Mouse (Mus musculus) kidney, embryonic 16.5 days (tissue): ENCODE results near the gene Myadml2. TPM values are rescaled to one million over a fixed set of nuclear protein-coding genes. Genes with fewer than 3 reads are reported as not detected.

Experiments used
- ATAC-seq: fragments of 200-750 bp; cut with Nextera tagmentation; 2 replicates; pipeline ENCODE4 v1.8.0; 2017; ENCODE audit warnings: moderate TSS enrichment; ENCODE audit not compliant: low FRiP score, low TSS enrichment
- H3K27ac ChIP-seq: fragments of 300-500 bp; sonication (generic); 2 replicates; pipeline ENCODE4 v1.5.1; 2014; ENCODE audit warnings: low read length
- H3K27me3 ChIP-seq: fragments of 300-500 bp; sonication (generic); 2 replicates; pipeline ENCODE4 v1.6.1; 2014; ENCODE audit warnings: low read length, control low read depth, mixed read lengths; ENCODE audit not compliant: insufficient read depth
- H3K36me3 ChIP-seq: fragments of 300-500 bp; sonication (generic); 2 replicates; pipeline ENCODE4 v1.6.1; 2014; ENCODE audit warnings: low read length, control low read depth, mixed read lengths; ENCODE audit not compliant: insufficient read depth
- H3K4me1 ChIP-seq: fragments of 300-500 bp; sonication (generic); 2 replicates; pipeline ENCODE4 v1.6.1; 2014; ENCODE audit warnings: low read length, control low read depth, mixed read lengths; ENCODE audit not compliant: insufficient read depth
- H3K4me2 ChIP-seq: fragments of 300-500 bp; sonication (generic); replicated peaks from 2 replicates; pipeline ENCODE4 v1.6.1; 2014; ENCODE audit warnings: low read depth, low read length
- H3K4me3 ChIP-seq: fragments of 300-500 bp; sonication (generic); 2 replicates; pipeline ENCODE4 v1.5.1; 2014; ENCODE audit warnings: mild to moderate bottlenecking, low read length
- H3K9ac ChIP-seq: fragments of 300-500 bp; sonication (generic); replicated peaks from 2 replicates; pipeline ENCODE4 v1.6.1; 2014; ENCODE audit warnings: low read length
- H3K9me3 ChIP-seq: fragments of 300-500 bp; sonication (generic); 2 replicates; pipeline ENCODE4 v1.6.1; 2016; ENCODE audit warnings: low read length, control low read depth
- WGBS: fragments of 180-500 bp; shearing (Covaris S2); extraction: QIAGEN DNeasy Blood & Tissue Kit; methylation state at CpG from one replicate; pipeline ENCODE4 v1.1.7; 2014; 5-methylcytosine and 5-hydroxymethylcytosine counted together
- polyA plus RNA-seq: library from polyadenylated mRNA; unstranded; fragments of >200 nt; fragmentation: Nextera tagmentation; extraction: Ambion mirVana; gene quantifications from 2 replicates; pipeline ENCODE4 v1.2.1, GENCODE M21; 2015

The Myadml2 gene
- polyA plus RNA-seq, 1 experiment from 2014 or later: 0.51 TPM

DNA sequence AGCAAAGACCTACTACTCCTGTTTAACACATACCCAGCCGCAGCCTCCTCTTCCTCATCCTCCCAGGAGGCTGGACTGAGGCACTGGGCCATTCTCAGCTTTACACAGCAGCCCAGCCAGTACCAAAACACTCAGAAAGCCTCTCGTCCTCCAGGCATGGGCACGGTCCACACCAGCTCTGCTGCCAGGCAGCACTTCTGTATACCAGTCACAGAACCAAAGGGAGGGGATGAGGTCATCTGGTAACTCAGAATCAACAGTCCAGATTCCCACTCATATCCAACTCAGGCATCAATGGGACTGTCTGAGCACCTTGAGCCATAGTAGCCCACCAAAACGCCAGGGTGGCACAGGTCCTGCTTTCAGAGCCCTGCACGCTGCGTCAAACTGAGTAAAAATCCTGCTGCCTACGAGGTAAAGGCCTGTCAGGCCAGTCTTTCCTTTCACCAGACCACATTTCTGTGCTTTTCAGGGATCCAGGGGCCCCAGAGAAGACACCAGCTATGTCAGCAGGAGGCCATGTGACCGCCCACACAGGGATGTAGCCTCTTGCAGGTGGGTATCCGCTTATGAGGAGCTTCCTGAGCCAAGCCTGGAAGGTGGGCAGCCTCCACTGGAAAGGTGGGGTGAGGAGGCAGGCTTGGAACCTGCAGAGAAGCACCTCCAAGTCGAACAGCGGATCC lies 21.0 kb downstream of the Myadml2 start:
- peaks cover 43% of the 10 kb centered on the region for H3K4me1 ChIP-seq
- ATAC-seq: no peak
- H3K4me3 ChIP-seq: no peak overlapping the region
- no peak overlapping the region for H3K4me2 ChIP-seq
- H3K36me3 ChIP-seq: peaks cover 23% of the 10 kb centered on the region
- H3K9me3 ChIP-seq: no peaks in the 10 kb centered on the region
- no peak overlapping the region for H3K9ac ChIP-seq
- WGBS: 91% methylated on average over 11 of the region's 11 CpGs
- H3K27ac ChIP-seq: no peak overlapping the region
- no peaks in the 10 kb centered on the region for H3K27me3 ChIP-seq

DNA sequence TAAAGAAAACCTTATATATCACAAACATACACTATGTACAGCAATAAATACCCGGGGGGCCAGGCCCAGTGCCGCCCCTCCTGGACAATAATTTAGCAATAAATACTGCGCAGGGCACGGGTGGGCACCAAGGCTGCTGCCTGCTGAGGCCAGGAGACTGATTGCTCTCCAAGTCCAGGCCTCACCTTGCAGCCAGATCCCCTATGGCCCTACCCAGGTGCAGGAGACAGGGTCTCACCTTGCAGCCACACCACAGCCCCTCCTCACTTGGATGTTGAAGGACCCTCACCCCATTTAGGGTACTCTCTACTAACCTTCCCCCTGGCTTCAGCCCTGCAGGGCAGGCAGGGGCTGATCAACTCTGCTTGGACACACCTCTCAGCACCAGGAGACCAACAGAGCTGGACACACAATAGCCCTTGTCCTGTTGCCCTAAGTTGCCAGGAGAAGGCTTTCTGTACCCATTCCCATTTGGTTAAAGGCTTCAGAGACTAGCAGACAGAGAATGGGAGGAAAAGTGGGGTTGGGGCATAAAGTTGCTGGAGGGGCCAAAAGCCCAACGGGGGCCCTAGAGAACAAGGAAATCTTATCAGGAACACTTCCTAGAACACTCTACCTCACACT lies 22.7 kb downstream of the Myadml2 start, which contains the start of gene Sirt7:
Sirt7 (minus strand) TSS at position 89 of the 624 bp plus-strand sequence.
- no peaks in the 10 kb centered on the region for H3K9me3 ChIP-seq
- H3K4me3 ChIP-seq: peak within 1 kb of the TSS; percentile 95
- peaks cover 38% of the 10 kb centered on the region for H3K36me3 ChIP-seq
- 22% methylated on average over 5 of the region's 5 CpGs for WGBS
- peak within 1 kb of the TSS; percentile 74 for H3K27ac ChIP-seq
- H3K4me1 ChIP-seq: peaks cover 26% of the 10 kb centered on the region
- no peaks in the 10 kb centered on the region for H3K27me3 ChIP-seq
- peak within 1 kb of the TSS; percentile 96 for H3K4me2 ChIP-seq
- ATAC-seq: peak; percentile 29
- peak within 1 kb of the TSS; percentile 77 for H3K9ac ChIP-seq

DNA sequence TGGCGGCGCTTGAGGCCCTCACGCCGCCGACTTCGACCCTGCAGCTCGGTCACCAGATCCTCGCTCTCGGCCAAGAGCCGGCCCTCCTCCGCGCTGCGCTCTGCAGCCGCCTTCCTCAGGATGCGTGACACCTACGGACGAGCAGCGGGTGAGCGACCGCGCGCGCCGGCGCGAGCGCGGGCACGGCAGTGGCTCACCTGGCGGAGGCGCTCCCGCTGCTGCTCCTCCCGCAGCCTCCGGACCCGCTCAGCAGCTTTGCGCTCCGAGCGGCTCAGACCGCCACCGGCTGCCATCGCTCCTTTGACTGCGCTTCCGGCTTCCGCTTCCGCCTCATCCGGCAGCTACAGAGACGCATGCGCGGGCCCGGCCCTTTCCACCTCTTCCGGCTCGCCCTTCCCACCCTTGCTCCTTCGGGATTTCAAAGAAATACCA lies 23.3 kb downstream of the Myadml2 start:
- Histone ChIP-seq H3K4me3 (peak overlapping the region; percentile 95), H3K4me2 (peak overlapping the region; percentile 96), H3K9ac (peak overlapping the region; percentile 77), H3K9me3 (no peaks in the 10 kb centered on the region), H3K36me3 (peaks cover 43% of the 10 kb centered on the region), H3K27me3 (no peaks in the 10 kb centered on the region), H3K27ac (peak overlapping the region; percentile 74), H3K4me1 (peaks cover 21% of the 10 kb centered on the region)
- peak; percentile 82 for ATAC-seq
- 0% methylated on average over 52 of the region's 53 CpGs for WGBS

DNA sequence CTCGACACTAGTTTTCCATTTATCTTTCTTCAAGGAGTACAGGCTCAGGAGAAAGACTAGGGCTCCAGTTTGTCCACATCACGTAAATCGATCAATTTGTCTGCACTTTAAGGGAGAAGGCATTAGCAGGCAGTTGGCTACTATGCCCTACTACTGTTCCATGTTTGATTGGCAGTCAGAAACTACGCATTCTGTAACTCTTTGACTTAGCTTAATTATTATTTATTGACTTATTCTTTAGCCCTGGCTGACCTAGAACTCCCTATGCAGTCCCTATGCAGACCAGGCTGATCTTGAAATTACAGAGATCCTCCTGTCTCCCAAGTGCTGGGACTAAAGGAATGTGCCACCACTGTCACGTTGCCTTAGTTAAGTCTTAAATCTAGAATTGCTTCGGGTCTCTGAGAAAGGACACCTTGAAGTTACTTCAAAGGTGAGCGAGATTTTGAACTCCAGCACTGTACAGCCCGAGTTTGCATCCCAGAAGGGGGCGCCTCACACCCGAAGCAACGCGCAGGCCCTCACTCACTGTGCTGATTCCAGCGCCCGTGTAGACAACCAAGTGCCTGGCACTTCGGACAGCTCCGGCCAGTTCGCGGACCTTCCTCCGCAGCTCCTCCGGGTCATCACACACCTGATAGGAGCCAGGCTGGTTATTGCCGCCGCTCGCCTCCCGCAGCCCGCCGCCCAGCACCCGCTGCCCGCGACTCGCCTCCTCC lies 23.8 kb downstream of the Myadml2 start:
- Histone ChIP-seq H3K4me3 (peak overlapping the region; percentile 95), H3K36me3 (peaks cover 41% of the 10 kb centered on the region), H3K27ac (peak overlapping the region; percentile 74), H3K4me1 (peaks cover 15% of the 10 kb centered on the region), H3K9ac (peak overlapping the region; percentile 77), H3K27me3 (no peaks in the 10 kb centered on the region), H3K9me3 (no peaks in the 10 kb centered on the region), H3K4me2 (peak overlapping the region; percentile 96)
- WGBS: 12% methylated on average over 30 of the region's 30 CpGs
- ATAC-seq: peak; percentile 82

DNA sequence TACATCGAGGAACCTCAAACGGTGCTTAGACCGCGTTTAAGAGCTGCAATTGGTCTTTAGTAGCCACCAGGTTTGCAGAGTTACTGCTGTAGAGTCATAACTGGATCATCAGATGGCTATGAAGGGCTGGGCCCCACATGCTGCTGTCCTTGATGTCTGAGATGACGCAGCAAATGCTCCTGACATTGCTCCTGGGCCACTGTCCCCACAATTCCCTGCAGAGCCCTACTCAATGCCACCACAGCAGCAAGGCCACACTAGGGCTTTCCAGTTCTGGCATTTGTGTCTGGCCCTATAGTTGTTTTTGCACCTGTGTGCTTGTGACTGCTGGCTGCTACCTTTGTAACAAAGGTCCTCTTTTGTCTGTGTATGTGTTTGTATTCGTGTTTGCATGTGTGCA lies 25.2 kb downstream of the Myadml2 start:
- Histone ChIP-seq H3K36me3 (peaks cover 45% of the 10 kb centered on the region), H3K4me2 (no peak overlapping the region), H3K9ac (no peak overlapping the region), H3K27me3 (no peaks in the 10 kb centered on the region), H3K27ac (no peak overlapping the region), H3K9me3 (no peaks in the 10 kb centered on the region), H3K4me3 (no peak overlapping the region), H3K4me1 (peaks cover 13% of the 10 kb centered on the region)
- ATAC-seq: no peak
- WGBS: 86% methylated on average over 6 of the region's 6 CpGs

DNA sequence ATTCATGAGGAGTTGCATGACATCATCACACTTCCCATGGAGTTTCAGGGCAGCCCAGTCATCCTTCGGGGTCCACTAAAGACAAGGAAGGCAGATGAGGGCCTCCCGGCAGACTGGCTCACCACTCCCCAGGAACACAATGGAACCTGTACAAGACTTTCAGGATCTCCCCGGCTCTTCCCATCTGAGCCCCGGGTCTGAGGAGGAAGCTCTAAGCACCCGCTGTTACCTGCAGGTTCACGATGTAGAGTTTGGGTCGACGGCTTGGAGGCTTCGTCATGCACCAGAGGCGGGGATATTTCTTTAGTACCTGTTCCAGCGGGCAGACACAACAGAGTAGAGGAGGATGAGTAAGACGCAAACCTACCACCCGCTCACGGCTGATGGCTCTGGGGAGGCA lies 27.8 kb downstream of the Myadml2 start:
- ATAC-seq: no peak
- Histone ChIP-seq H3K27me3 (no peaks in the 10 kb centered on the region), H3K4me2 (no peak overlapping the region), H3K9me3 (no peaks in the 10 kb centered on the region), H3K4me3 (no peak overlapping the region), H3K9ac (no peak overlapping the region), H3K36me3 (peaks cover 40% of the 10 kb centered on the region), H3K4me1 (peaks cover 22% of the 10 kb centered on the region), H3K27ac (no peak overlapping the region)
- WGBS: 95% methylated on average over 14 of the region's 14 CpGs

DNA sequence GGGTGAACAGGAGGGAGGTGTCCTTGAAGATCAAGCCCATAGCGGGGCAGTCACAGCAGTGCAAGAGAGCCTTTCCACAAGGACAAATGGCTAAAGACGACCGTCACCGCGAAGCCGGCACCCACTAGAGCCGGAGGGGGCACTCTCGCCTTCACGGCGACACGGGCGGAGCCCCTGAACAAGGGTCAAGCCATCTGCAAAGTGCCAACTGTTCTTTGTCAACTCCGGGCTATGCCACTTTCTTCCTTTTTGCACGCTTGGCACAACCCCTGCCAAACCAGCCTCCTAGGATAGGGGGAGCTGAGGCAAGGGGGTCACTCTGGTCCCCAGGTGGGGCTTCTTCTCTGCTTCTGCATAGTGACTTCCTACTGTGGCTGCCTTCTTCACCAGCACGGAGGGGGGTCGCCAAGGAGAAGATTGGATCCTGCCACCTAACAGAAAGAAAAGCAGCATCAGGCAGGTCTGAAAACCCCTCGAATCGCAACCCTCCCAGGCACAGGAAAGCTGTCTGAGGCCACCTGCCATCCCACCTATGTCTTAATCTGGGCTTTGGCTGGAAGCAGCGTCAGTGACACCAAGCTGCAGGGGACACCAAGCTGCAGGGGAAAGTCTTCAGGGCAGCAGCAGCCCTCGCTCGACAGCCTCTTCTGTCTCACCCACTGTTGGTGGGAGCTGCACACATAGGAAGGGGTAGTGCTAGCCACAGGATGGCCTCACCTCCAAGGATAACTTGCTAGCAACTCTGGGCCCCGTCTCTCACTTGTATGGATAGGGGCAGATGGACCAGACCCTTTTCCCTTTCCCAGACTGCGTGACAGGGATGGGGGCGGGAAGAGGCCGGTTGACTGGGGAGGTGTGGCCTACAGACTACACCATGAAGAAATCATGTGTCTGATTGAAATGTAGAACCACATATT lies 29.1 kb downstream of the Myadml2 start:
- WGBS: 91% methylated on average over 25 of the region's 25 CpGs
- no peak overlapping the region for H3K4me2 ChIP-seq
- no peak overlapping the region for H3K9ac ChIP-seq
- H3K4me3 ChIP-seq: no peak overlapping the region
- H3K36me3 ChIP-seq: peaks cover 43% of the 10 kb centered on the region
- H3K9me3 ChIP-seq: no peaks in the 10 kb centered on the region
- no peak for ATAC-seq
- H3K4me1 ChIP-seq: peaks cover 13% of the 10 kb centered on the region
- no peaks in the 10 kb centered on the region for H3K27me3 ChIP-seq
- no peak overlapping the region for H3K27ac ChIP-seq

DNA sequence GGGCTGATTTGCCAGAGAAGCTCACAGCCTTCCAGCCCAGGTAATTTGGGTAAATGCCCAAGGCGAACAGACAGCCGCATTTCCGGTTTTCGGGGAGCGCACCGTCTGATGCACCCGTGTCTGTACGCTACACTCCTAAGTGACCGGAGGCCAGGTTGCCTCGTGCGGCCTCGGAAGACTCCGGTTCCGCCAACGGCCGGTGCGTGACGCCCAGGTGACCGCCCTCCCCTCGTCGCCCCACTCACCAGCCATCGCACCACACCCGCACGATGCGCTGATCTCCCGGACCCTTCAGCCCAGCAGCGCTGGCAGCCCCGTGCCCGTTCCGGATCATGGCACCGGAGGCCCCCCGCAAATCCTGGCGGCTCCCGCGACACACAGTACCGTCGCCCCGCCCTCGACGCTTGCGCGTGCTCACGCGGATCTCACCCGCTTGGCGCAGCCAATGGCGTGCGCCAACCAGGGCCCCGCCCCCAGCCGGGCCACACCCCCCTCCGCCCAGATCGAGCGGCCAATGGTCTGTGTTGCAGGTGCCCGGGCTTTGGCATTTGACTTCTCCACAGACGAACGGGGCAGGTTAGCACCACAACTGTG lies 30.3 kb downstream of the Myadml2 start, which contains the start of gene Pcyt2:
Pcyt2 (minus strand) TSS at position 418 of the 594 bp plus-strand sequence.
- no peaks in the 10 kb centered on the region for H3K27me3 ChIP-seq
- peaks cover 11% of the 10 kb centered on the region for H3K4me1 ChIP-seq
- no peaks in the 10 kb centered on the region for H3K9me3 ChIP-seq
- H3K4me3 ChIP-seq: peak within 1 kb of the TSS; percentile 67
- peak within 1 kb of the TSS; percentile 81 for H3K4me2 ChIP-seq
- peaks cover 49% of the 10 kb centered on the region for H3K36me3 ChIP-seq
- peak within 1 kb of the TSS; percentile 69 for H3K27ac ChIP-seq
- peak within 1 kb of the TSS; percentile 72 for H3K9ac ChIP-seq
- ATAC-seq: peak; percentile 94
- under 1% methylated on average over 56 of the region's 56 CpGs for WGBS
